Mouse (Mus musculus) layer of hippocampus, adult 2 months (tissue): ENCODE measurements around the gene Camsap1. TPM values are rescaled to one million over a fixed set of nuclear protein-coding genes. Genes with fewer than 3 reads are reported as not detected.
A peak's percentile ranks its signal among the peaks of the same experiment; 100 is the strongest.

Experiments
- DNase-seq, 2 experiments: peaks; one replicate each; pipeline ENCODE4 v3.0.0; 2022; ENCODE audit warnings: low spot score in 2 of 2
- H3K27ac ChIP-seq: fragments of 200-600 bp; 2 replicates; pipeline ENCODE4 v1.8.1; 2022
- H3K4me3 ChIP-seq: fragments of 200-600 bp; 2 replicates; pipeline ENCODE4 v1.8.1; 2022; ENCODE audit warnings: mild to moderate bottlenecking
- CTCF ChIP-seq: fragments of 200-600 bp; conservative IDR thresholded peaks from 2 replicates; pipeline ENCODE4 v1.8.1; 2022; ENCODE audit warnings: antibody characterized with exemption, mild to moderate bottlenecking, moderate library complexity
- total RNA-seq, 2 experiments: library from RNA; stranded (reverse); gene quantifications; 2 replicates each; pipeline ENCODE4 v1.2.3; 2021

Gene Camsap1
- total RNA-seq, 2 experiments from 2014 or later, result 142 to 148 TPM

- no peak for DNase-seq
- no peak overlapping the region for H3K27ac ChIP-seq
- H3K4me3 ChIP-seq, result no peak overlapping the region
- TF ChIP-seq CTCF, result no peak
These were observed 73.2 kb downstream of the Camsap1 start for GRCm38 (mm10) chr2:25909872-25910271.

GRCm38 (mm10) chr2:25898970-25899369 lies 84.1 kb downstream of the Camsap1 start:
- no peak overlapping the region for H3K27ac ChIP-seq
- no peak for TF ChIP-seq CTCF
- H3K4me3 ChIP-seq, result no peak overlapping the region
- DNase-seq, result no peak

- H3K27ac ChIP-seq, result no peak overlapping the region
- DNase-seq, result no peak
- no peak; the same call in 1 of the 2 replicates for TF ChIP-seq CTCF
- H3K4me3 ChIP-seq, result no peak overlapping the region
These were observed 90.6 kb downstream of the Camsap1 start for GRCm38 (mm10) chr2:25892440-25892839.

- no peak overlapping the region for H3K27ac ChIP-seq
- peak in 1 of 2 experiments; percentile 39 for DNase-seq
- TF ChIP-seq CTCF, result peak; percentile 71
- no peak overlapping the region for H3K4me3 ChIP-seq
These were observed 94.9 kb downstream of the Camsap1 start for GRCm38 (mm10) chr2:25888144-25888543.

- no peak for TF ChIP-seq CTCF
- Histone ChIP-seq H3K4me3 (no peak overlapping the region), H3K27ac (no peak overlapping the region)
- DNase-seq, result no peak
These were observed 95.9 kb downstream of the Camsap1 start for GRCm38 (mm10) chr2:25887226-25887625.

- Histone ChIP-seq H3K27ac (no peak overlapping the region), H3K4me3 (no peak overlapping the region)
- no peak for DNase-seq
- no peak for TF ChIP-seq CTCF
These were observed 98.3 kb downstream of the Camsap1 start for GRCm38 (mm10) chr2:25884756-25885155.

GRCm38 (mm10) chr2:25882276-25882675 lies 100.8 kb downstream of the Camsap1 start:
- no peak overlapping the region for H3K4me3 ChIP-seq
- no peak for DNase-seq

GRCm38 (mm10) chr2:25879061-25879460 lies 104.0 kb downstream of the Camsap1 start:
- TF ChIP-seq CTCF, result no peak
- DNase-seq, result no peak
- Histone ChIP-seq H3K27ac (no peak overlapping the region), H3K4me3 (no peak overlapping the region)

More at GRCm38 (mm10) chr2:25882276-25882675, 100.8 kb downstream of the Camsap1 start:
- no peak overlapping the region for H3K27ac ChIP-seq
- no peak for TF ChIP-seq CTCF

- TF ChIP-seq CTCF, result no peak
- Histone ChIP-seq H3K27ac (no peak overlapping the region), H3K4me3 (peak overlapping the region; percentile 61)
- no peak for DNase-seq
These were observed 104.6 kb downstream of the Camsap1 start for GRCm38 (mm10) chr2:25878516-25878915.

- peak in 1 of 2 experiments; percentile 27 for DNase-seq
- H3K4me3 ChIP-seq, result peak overlapping the region; percentile 61
- no peak for TF ChIP-seq CTCF
- peak overlapping the region; percentile 77 for H3K27ac ChIP-seq
These were observed 105.3 kb downstream of the Camsap1 start for GRCm38 (mm10) chr2:25877736-25878268.

GRCm38 (mm10) chr2:25877250-25877735 lies 105.8 kb downstream of the Camsap1 start:
- DNase-seq, result no peak
- Histone ChIP-seq H3K27ac (peak overlapping the region; percentile 77), H3K4me3 (peak overlapping the region; percentile 61)
- no peak for TF ChIP-seq CTCF

Other genes starting within 250 kb of the Camsap1 start
- under 1 TPM in 1 of 2 experiments, not detected in 1; 0.86 TPM for gene Obp2b, start 246.3 kb downstream of the Camsap1 start, total RNA-seq
- gene Lcn3, start 217.7 kb downstream of the Camsap1 start, total RNA-seq, result not detected
- not detected for gene Lcn11, start 206.3 kb downstream of the Camsap1 start, total RNA-seq
- gene Gm13539, start 201.0 kb downstream of the Camsap1 start, total RNA-seq, result not detected
- gene Glt6d1, start 167.4 kb downstream of the Camsap1 start, total RNA-seq, result not detected
- gene Lcn9, start 160.1 kb downstream of the Camsap1 start, total RNA-seq, result not detected
- gene Sohlh1, start 136.0 kb downstream of the Camsap1 start, total RNA-seq, result not detected
- gene Kcnt1, start 119.5 kb downstream of the Camsap1 start, total RNA-seq, result 10 to 100 TPM; 44.5 to 48.4 TPM
- 10 to 100 TPM; 52.1 to 53.0 TPM for gene Ubac1, start 38.5 kb upstream of the Camsap1 start, total RNA-seq
- gene Nacc2, start 139.9 kb upstream of the Camsap1 start, total RNA-seq, result 10 to 100 TPM; 59.8 to 61.4 TPM
- gene Lhx3, start 225.0 kb upstream of the Camsap1 start, total RNA-seq, result not detected